8 mouse cellular contexts compared by ENCODE assay signal in the genomic region with DNA sequence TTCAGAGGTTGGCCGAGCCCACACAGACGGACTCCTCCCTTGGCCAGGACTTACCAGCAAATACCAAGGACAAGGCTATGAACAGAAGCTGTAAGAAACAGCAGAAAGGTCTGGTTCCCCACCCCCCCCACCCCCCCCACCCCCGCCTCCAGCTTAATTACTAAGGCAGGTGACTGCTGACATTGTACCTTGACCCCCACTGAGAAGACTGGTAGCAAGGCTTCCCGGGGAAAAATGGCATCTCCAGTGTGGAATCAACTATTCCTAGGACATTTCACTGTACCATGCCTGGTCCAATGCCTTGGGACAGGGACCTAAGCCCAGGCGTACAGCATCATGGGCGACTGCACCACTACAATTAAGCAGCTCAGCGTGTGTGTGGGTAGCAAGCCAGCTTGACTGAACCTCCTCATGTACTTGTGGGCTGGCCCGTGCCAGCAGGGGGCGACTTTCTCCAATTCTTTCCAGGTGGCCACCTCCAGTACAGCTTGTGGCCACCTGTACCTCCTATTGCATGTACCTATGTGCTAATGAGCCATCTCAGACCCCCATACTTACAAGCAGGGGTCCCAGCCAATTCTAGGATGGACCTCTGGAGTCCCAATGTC. TPM values are rescaled to one million over a fixed set of nuclear protein-coding genes. Genes with fewer than 3 reads are reported as not detected.
DNase-seq lines count a peak whose midpoint lies in the region; ATAC-seq and TF ChIP-seq lines count a peak whose summit lies in the region.

No protein-coding gene starts in this region.

- peaks cover 12% of the 10 kb centered on the region; the same call in 1 of the 2 replicates for H3K4me1 ChIP-seq in embryonic facial prominence, embryonic 15.5 days
- peaks cover 9% of the 10 kb centered on the region for H3K4me1 ChIP-seq in heart, embryonic 16.5 days (ENCODE audit: control insufficient read depth, insufficient read depth, low read length)
- no peaks in the 10 kb centered on the region for H3K4me1 ChIP-seq in liver, embryonic 14.5 days (replicated peaks; ENCODE audit: control insufficient read depth in 2 of 2, insufficient read depth in 2 of 2, low read length in 1 of 2)
- peaks cover 7% of the 10 kb centered on the region; the same call in 1 of the 2 replicates for H3K4me1 ChIP-seq in neural tube, embryonic 15.5 days

- no peak overlapping the region for H3K9ac ChIP-seq in embryonic facial prominence, embryonic 15.5 days
- no peak overlapping the region for H3K9ac ChIP-seq in heart, embryonic 16.5 days (ENCODE audit: low read length)
- no peak overlapping the region for H3K9ac ChIP-seq in liver, embryonic 14.5 days (replicated peaks)
- no peak overlapping the region for H3K9ac ChIP-seq in neural tube, embryonic 15.5 days (replicated peaks)

- H3K9me3 ChIP-seq in embryonic facial prominence, embryonic 15.5 days (replicated peaks) = no peaks in the 10 kb centered on the region
- peaks cover 4% of the 10 kb centered on the region for H3K9me3 ChIP-seq in heart, embryonic 16.5 days (replicated peaks; ENCODE audit: control insufficient read depth, low read length)
- no peaks in the 10 kb centered on the region for H3K9me3 ChIP-seq in liver, embryonic 14.5 days (ENCODE audit: control insufficient read depth, low read length)
- H3K9me3 ChIP-seq in neural tube, embryonic 15.5 days (replicated peaks) = no peaks in the 10 kb centered on the region

- H3K4me3 ChIP-seq in embryonic facial prominence, embryonic 15.5 days (replicated peaks) = no peak overlapping the region
- no peak overlapping the region for H3K4me3 ChIP-seq in heart, embryonic 16.5 days (ENCODE audit: low read length)
- H3K4me3 ChIP-seq in liver, embryonic 14.5 days (ENCODE audit: insufficient read depth in 1 of 2, low read depth in 2 of 2, low read length in 2 of 2) = no peak overlapping the region
- H3K4me3 ChIP-seq in neural tube, embryonic 15.5 days (replicated peaks) = no peak overlapping the region

- H3K27ac ChIP-seq in embryonic facial prominence, embryonic 15.5 days (replicated peaks) = no peak overlapping the region
- H3K27ac ChIP-seq in heart, embryonic 16.5 days (ENCODE audit: low read length) = no peak overlapping the region
- H3K27ac ChIP-seq in liver, embryonic 14.5 days = no peak overlapping the region
- H3K27ac ChIP-seq in neural tube, embryonic 15.5 days (replicated peaks) = no peak overlapping the region

- ATAC-seq in embryonic facial prominence, embryonic 15.5 days (ENCODE audit: insufficient number of reproducible peaks, low FRiP score, low TSS enrichment, low read depth) = peak; percentile 56; the same call in 1 of the 2 replicates
- peak; percentile 59 for ATAC-seq in heart, embryonic 16.5 days (replicated peaks; ENCODE audit: extremely low read depth, insufficient read depth, low FRiP score)
- ATAC-seq in liver, embryonic 14.5 days (ENCODE audit: insufficient read depth) = no peak
- peak; percentile 41; the same call in 1 of the 2 replicates for ATAC-seq in neural tube, embryonic 15.5 days (ENCODE audit: low FRiP score)

- peak; percentile 80 for TF ChIP-seq CTCF in liver, embryonic 14.5 days (IDR thresholded peaks at IDR 0.05; ENCODE audit: low read depth)

- 29% methylated on average over 9 of the region's 9 CpGs for WGBS in embryonic facial prominence, embryonic 15.5 days
- WGBS in heart, embryonic 16.5 days = 32% methylated on average over 9 of the region's 9 CpGs
- 27% methylated on average over 9 of the region's 9 CpGs for WGBS in liver, embryonic 14.5 days (ENCODE audit: insufficient replicate concordance)
- WGBS in neural tube, embryonic 15.5 days = 30% methylated on average over 9 of the region's 9 CpGs

- no peak overlapping the region for H3K4me2 ChIP-seq in embryonic facial prominence, embryonic 15.5 days (replicated peaks)
- no peak overlapping the region for H3K4me2 ChIP-seq in heart, embryonic 16.5 days (ENCODE audit: low read depth, low read length)
- H3K4me2 ChIP-seq in liver, embryonic 14.5 days (ENCODE audit: low read depth) = no peak overlapping the region
- no peak overlapping the region for H3K4me2 ChIP-seq in neural tube, embryonic 15.5 days

- TF ChIP-seq EP300 in liver, embryonic 14.5 days (IDR thresholded peaks at IDR 0.05; ENCODE audit: low read depth) = no peak

- H3K27me3 ChIP-seq in embryonic facial prominence, embryonic 15.5 days = no peaks in the 10 kb centered on the region
- 0 out of 2 replicates have a peak, but pooled peaks cover 3% of the 10 kb centered on the region for H3K27me3 ChIP-seq in heart, embryonic 16.5 days (ENCODE audit: control insufficient read depth, insufficient read depth, low read length)
- H3K27me3 ChIP-seq in liver, embryonic 14.5 days (ENCODE audit: control insufficient read depth, insufficient read depth, low read length) = no peaks in the 10 kb centered on the region
- H3K27me3 ChIP-seq in neural tube, embryonic 15.5 days (replicated peaks) = no peaks in the 10 kb centered on the region

- peak; percentile 69 for DNase-seq in A20 (ENCODE audit: low read depth, low spot score)
- peak; percentile 46 to 68 for DNase-seq in adrenal gland, postnatal 4 days (ENCODE audit: low spot score in 2 of 2)
- peak; percentile 91 to 95 for DNase-seq in kidney, postnatal 25 days
- peak in 1 of 3 experiments; percentile 15 for DNase-seq in liver, embryonic 14.5 days (ENCODE audit: low read depth in 3 of 3, low spot score in 3 of 3)
- peak; percentile 6 to 60 for DNase-seq in thymus, postnatal 10 days (ENCODE audit: low spot score in 2 of 2)

- no peaks in the 10 kb centered on the region for H3K36me3 ChIP-seq in embryonic facial prominence, embryonic 15.5 days
- H3K36me3 ChIP-seq in heart, embryonic 16.5 days (ENCODE audit: control insufficient read depth, insufficient read depth) = no peaks in the 10 kb centered on the region
- no peaks in the 10 kb centered on the region for H3K36me3 ChIP-seq in liver, embryonic 14.5 days (replicated peaks; ENCODE audit: control insufficient read depth, insufficient read depth, low read depth)
- no peaks in the 10 kb centered on the region for H3K36me3 ChIP-seq in neural tube, embryonic 15.5 days

RNA-seq across cellular contexts. Expression of gene Gm5294, which starts 37.2 kb away (rescaled TPM):
- total RNA-seq in adrenal gland, postnatal 4 days (2021) = not detected
- not detected in 2 replicates for polyA plus RNA-seq in embryonic facial prominence, embryonic 15.5 days (2015; fragmentation: Nextera tagmentation; extraction: Ambion mirVana)
- 0.24 TPM in 1 of 2 replicates, not detected in the other for polyA plus RNA-seq in heart, embryonic 16.5 days (2015; fragmentation: Nextera tagmentation; extraction: Ambion mirVana)
- polyA plus RNA-seq in liver, embryonic 14.5 days (2012; rRNA removed) = not detected in 2 replicates
- not detected in 2 replicates for polyA plus RNA-seq in liver, embryonic 14.5 days (2014; fragmentation: Nextera tagmentation; extraction: Ambion mirVana)
- not detected in 2 replicates for polyA plus RNA-seq in neural tube, embryonic 15.5 days (2015; fragmentation: Nextera tagmentation; extraction: Ambion mirVana)
